Mouse (Mus musculus) G1E (cell line): ENCODE measurements at regions not wholly inside any gene's neighbourhood (a gene's known extent, or its start where the extent isn't known, plus 50 kb on each side); places are given as distances from the start of the nearest gene placed in this dataset.

Experiments
- CTCF ChIP-seq: IDR thresholded peaks from 2 replicates; pipeline ENCODE4 v1.5.1; 2012; ENCODE audit warnings: low read depth, low read length, inconsistent platforms, mixed read lengths
- GATA1 ChIP-seq: IDR thresholded peaks from 2 replicates; pipeline ENCODE4 v1.6.1; 2012; ENCODE audit warnings: borderline replicate concordance, low read length, inconsistent platforms, mixed read lengths
- GATA2 ChIP-seq: IDR thresholded peaks from 2 replicates; pipeline ENCODE4 v1.6.1; 2012; ENCODE audit warnings: low read depth, low read length, inconsistent platforms, borderline replicate concordance
- TAL1 ChIP-seq: conservative IDR thresholded peaks from 2 replicates; pipeline ENCODE4 v1.6.1; 2012; ENCODE audit warnings: low read depth, low read length, inconsistent platforms, mixed read lengths

DNA sequence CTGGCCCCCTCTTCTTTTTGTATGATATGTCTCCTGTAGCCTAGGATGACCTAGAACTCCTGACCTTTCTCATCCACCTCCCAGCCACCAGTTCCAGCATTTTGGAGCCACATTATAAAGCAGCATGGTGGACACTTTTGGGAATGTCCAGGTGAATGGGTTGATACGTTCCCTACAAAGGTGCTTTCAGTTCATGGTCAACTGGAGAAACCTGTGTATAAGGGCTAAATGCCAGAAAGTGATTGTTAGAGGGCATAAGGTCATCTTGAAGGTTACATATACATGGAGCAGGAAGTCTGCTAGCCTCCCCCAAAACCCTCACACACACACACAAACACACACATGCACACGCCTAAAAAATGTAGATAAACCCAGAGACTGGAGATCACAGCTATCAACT, 86.1 kb upstream of the Tbx3 start:
- TF ChIP-seq CTCF (no peak), TAL1 (no peak), GATA1 (no peak), GATA2 (no peak)
